Mouse (Mus musculus): ENCODE data around the gene Ppm1l. TPM values are rescaled to one million over a fixed set of nuclear protein-coding genes. Genes with fewer than 3 reads are reported as not detected.
"Not testable (repeated sequence)": the region's sequence is repeated elsewhere in the genome, so short reads cannot be mapped to it uniquely, and the experiment has no call there.

The Ppm1l gene
- polyA plus RNA-seq, 1 experiment from 2014 or later, result 24.4 TPM

GRCm38 (mm10) chr3:69563406-69563805 is 246.7 kb downstream of the Ppm1l start:
- Histone ChIP-seq H3K4me2 (ENCODE audit: low read length) (no peak overlapping the region), H3K36me3 (ENCODE audit: control insufficient read depth, insufficient read depth) (no peaks in the 10 kb centered on the region), H3K4me3 (replicated peaks; ENCODE audit: low read length) (no peak overlapping the region), H3K9me3 (ENCODE audit: control insufficient read depth, low read length) (no peaks in the 10 kb centered on the region), H3K27ac (ENCODE audit: low read length) (no peak overlapping the region), H3K27me3 (replicated peaks; ENCODE audit: control insufficient read depth, insufficient read depth, low read length) (no peaks in the 10 kb centered on the region), H3K9ac (replicated peaks; ENCODE audit: low read depth, low read length) (no peak overlapping the region), H3K4me1 (replicated peaks; ENCODE audit: control insufficient read depth, insufficient read depth, low read length) (no peaks in the 10 kb centered on the region; the same call in 1 of the 2 replicates)
- no peak for ATAC-seq
- 91% methylated on average over 4 of the region's 6 CpGs for WGBS

DNA sequence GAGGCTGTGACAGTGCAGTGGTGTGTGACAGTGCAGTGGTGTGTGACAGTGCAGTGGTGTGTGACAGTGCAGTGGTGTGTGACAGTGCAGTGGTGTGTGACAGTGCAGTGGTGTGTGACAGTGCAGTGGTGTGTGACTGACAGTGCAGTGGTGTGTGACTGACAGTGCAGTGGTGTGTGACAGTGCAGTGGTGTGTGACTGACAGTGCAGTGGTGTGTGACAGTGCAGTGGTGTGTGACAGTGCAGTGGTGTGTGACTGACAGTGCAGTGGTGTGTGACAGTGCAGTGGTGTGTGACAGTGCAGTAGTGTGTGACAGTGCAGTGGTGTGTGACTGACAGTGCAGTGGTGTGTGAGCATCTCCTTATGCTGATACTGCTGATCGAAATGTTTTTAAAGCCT is 248.9 kb downstream of the Ppm1l start:
- not testable (repeated sequence) for H3K4me3 ChIP-seq (replicated peaks; ENCODE audit: low read length); H3K27me3 ChIP-seq (replicated peaks; ENCODE audit: control insufficient read depth, insufficient read depth, low read length); H3K36me3 ChIP-seq (ENCODE audit: control insufficient read depth, insufficient read depth); H3K27ac ChIP-seq (ENCODE audit: low read length); H3K9ac ChIP-seq (replicated peaks; ENCODE audit: low read depth, low read length); H3K4me1 ChIP-seq (replicated peaks; ENCODE audit: control insufficient read depth, insufficient read depth, low read length); ATAC-seq; H3K4me2 ChIP-seq (ENCODE audit: low read length); H3K9me3 ChIP-seq (ENCODE audit: control insufficient read depth, low read length)
- 100% methylated on average over 1 of the region's 1 CpGs for WGBS

GRCm38 (mm10) chr3:69572561-69572960 is 255.9 kb downstream of the Ppm1l start:
- Histone ChIP-seq H3K9me3 (ENCODE audit: control insufficient read depth, low read length) (no peaks in the 10 kb centered on the region), H3K4me3 (replicated peaks; ENCODE audit: low read length) (no peak overlapping the region), H3K4me1 (replicated peaks; ENCODE audit: control insufficient read depth, insufficient read depth, low read length) (no peaks in the 10 kb centered on the region), H3K36me3 (ENCODE audit: control insufficient read depth, insufficient read depth) (peaks cover 6% of the 10 kb centered on the region; the same call in 1 of the 2 replicates), H3K9ac (replicated peaks; ENCODE audit: low read depth, low read length) (no peak overlapping the region), H3K4me2 (ENCODE audit: low read length) (no peak overlapping the region), H3K27ac (ENCODE audit: low read length) (no peak overlapping the region), H3K27me3 (replicated peaks; ENCODE audit: control insufficient read depth, insufficient read depth, low read length) (no peaks in the 10 kb centered on the region)
- ATAC-seq, result no peak
- 85% methylated on average over 5 of the region's 5 CpGs for WGBS

GRCm38 (mm10) chr3:69575577-69575976 is 258.9 kb downstream of the Ppm1l start:
- no peaks in the 10 kb centered on the region for H3K9me3 ChIP-seq (ENCODE audit: control insufficient read depth, low read length)
- no peak overlapping the region for H3K4me2 ChIP-seq (ENCODE audit: low read length)
- peaks cover 11% of the 10 kb centered on the region for H3K36me3 ChIP-seq (ENCODE audit: control insufficient read depth, insufficient read depth)
- no peak overlapping the region for H3K4me3 ChIP-seq (replicated peaks; ENCODE audit: low read length)
- no peak overlapping the region for H3K9ac ChIP-seq (replicated peaks; ENCODE audit: low read depth, low read length)
- WGBS, result over 99% methylated on average over 11 of the region's 11 CpGs
- H3K27ac ChIP-seq (ENCODE audit: low read length), result no peak overlapping the region
- H3K27me3 ChIP-seq (replicated peaks; ENCODE audit: control insufficient read depth, insufficient read depth, low read length), result no peaks in the 10 kb centered on the region
- no peak for ATAC-seq
- no peaks in the 10 kb centered on the region for H3K4me1 ChIP-seq (replicated peaks; ENCODE audit: control insufficient read depth, insufficient read depth, low read length)

GRCm38 (mm10) chr3:69576715-69577114 is 260.1 kb downstream of the Ppm1l start:
- Histone ChIP-seq H3K9ac (replicated peaks; ENCODE audit: low read depth, low read length) (no peak overlapping the region), H3K27ac (ENCODE audit: low read length) (no peak overlapping the region), H3K4me1 (replicated peaks; ENCODE audit: control insufficient read depth, insufficient read depth, low read length) (no peaks in the 10 kb centered on the region), H3K4me3 (replicated peaks; ENCODE audit: low read length) (no peak overlapping the region), H3K4me2 (ENCODE audit: low read length) (no peak overlapping the region), H3K36me3 (ENCODE audit: control insufficient read depth, insufficient read depth) (peaks cover 11% of the 10 kb centered on the region), H3K27me3 (replicated peaks; ENCODE audit: control insufficient read depth, insufficient read depth, low read length) (no peaks in the 10 kb centered on the region), H3K9me3 (ENCODE audit: control insufficient read depth, low read length) (no peaks in the 10 kb centered on the region)
- WGBS, result 89% methylated on average over 3 of the region's 3 CpGs
- ATAC-seq, result no peak

- Histone ChIP-seq H3K27ac (ENCODE audit: low read length) (no peak overlapping the region), H3K4me2 (ENCODE audit: low read length) (no peak overlapping the region), H3K9ac (replicated peaks; ENCODE audit: low read depth, low read length) (no peak overlapping the region), H3K27me3 (replicated peaks; ENCODE audit: control insufficient read depth, insufficient read depth, low read length) (no peaks in the 10 kb centered on the region), H3K4me3 (replicated peaks; ENCODE audit: low read length) (no peak overlapping the region), H3K4me1 (replicated peaks; ENCODE audit: control insufficient read depth, insufficient read depth, low read length) (no peaks in the 10 kb centered on the region), H3K36me3 (ENCODE audit: control insufficient read depth, insufficient read depth) (peaks cover 11% of the 10 kb centered on the region), H3K9me3 (ENCODE audit: control insufficient read depth, low read length) (no peaks in the 10 kb centered on the region)
- no peak for ATAC-seq
- 96% methylated on average over 1 of the region's 1 CpGs for WGBS
Measured at GRCm38 (mm10) chr3:69578791-69579190, 262.1 kb downstream of the Ppm1l start.

DNA sequence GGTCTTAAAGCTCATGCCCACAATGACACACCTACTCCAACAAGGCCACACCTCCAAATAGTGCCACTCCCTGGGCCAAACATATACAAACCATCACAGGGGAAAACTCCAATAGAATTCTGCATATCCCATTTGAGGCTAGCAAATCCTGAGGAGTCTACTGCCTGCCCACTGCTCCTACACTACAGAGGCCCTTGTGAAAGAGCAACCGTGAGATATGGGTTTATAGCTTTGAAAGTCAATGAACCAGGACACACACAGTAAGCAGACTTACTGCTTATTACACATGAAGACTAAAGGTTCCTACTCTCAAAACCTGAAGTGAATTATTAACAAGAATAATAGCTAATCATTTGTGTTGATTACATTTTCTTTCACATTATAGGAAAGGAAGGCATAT is 267.1 kb downstream of the Ppm1l start:
- H3K36me3 ChIP-seq (ENCODE audit: control insufficient read depth, insufficient read depth), result no peaks in the 10 kb centered on the region; the same call in 1 of the 2 replicates
- H3K27me3 ChIP-seq (replicated peaks; ENCODE audit: control insufficient read depth, insufficient read depth, low read length), result no peaks in the 10 kb centered on the region
- no peaks in the 10 kb centered on the region for H3K9me3 ChIP-seq (ENCODE audit: control insufficient read depth, low read length)
- H3K4me3 ChIP-seq (replicated peaks; ENCODE audit: low read length), result no peak overlapping the region
- H3K9ac ChIP-seq (replicated peaks; ENCODE audit: low read depth, low read length), result no peak overlapping the region
- WGBS, result 97% methylated on average over 1 of the region's 1 CpGs
- no peak overlapping the region for H3K4me2 ChIP-seq (ENCODE audit: low read length)
- H3K4me1 ChIP-seq (replicated peaks; ENCODE audit: control insufficient read depth, insufficient read depth, low read length), result no peaks in the 10 kb centered on the region
- no peak overlapping the region for H3K27ac ChIP-seq (ENCODE audit: low read length)
- ATAC-seq, result no peak

- 46% methylated on average over 10 of the region's 10 CpGs for WGBS
- no peak overlapping the region for H3K4me2 ChIP-seq (ENCODE audit: low read length)
- H3K27ac ChIP-seq (ENCODE audit: low read length), result no peak overlapping the region
- H3K4me3 ChIP-seq (replicated peaks; ENCODE audit: low read length), result no peak overlapping the region
- no peaks in the 10 kb centered on the region for H3K27me3 ChIP-seq (replicated peaks; ENCODE audit: control insufficient read depth, insufficient read depth, low read length)
- no peaks in the 10 kb centered on the region for H3K36me3 ChIP-seq (ENCODE audit: control insufficient read depth, insufficient read depth)
- no peak for ATAC-seq
- H3K4me1 ChIP-seq (replicated peaks; ENCODE audit: control insufficient read depth, insufficient read depth, low read length), result no peaks in the 10 kb centered on the region
- no peak overlapping the region for H3K9ac ChIP-seq (replicated peaks; ENCODE audit: low read depth, low read length)
- H3K9me3 ChIP-seq (ENCODE audit: control insufficient read depth, low read length), result no peaks in the 10 kb centered on the region
Measured at GRCm38 (mm10) chr3:69588101-69588760, 271.6 kb downstream of the Ppm1l start.

- Histone ChIP-seq H3K4me3 (replicated peaks; ENCODE audit: low read length) (no peak overlapping the region), H3K4me1 (replicated peaks; ENCODE audit: control insufficient read depth, insufficient read depth, low read length) (peaks cover 26% of the 10 kb centered on the region), H3K27me3 (replicated peaks; ENCODE audit: control insufficient read depth, insufficient read depth, low read length) (no peaks in the 10 kb centered on the region), H3K9me3 (ENCODE audit: control insufficient read depth, low read length) (no peaks in the 10 kb centered on the region), H3K27ac (ENCODE audit: low read length) (no peak overlapping the region), H3K36me3 (ENCODE audit: control insufficient read depth, insufficient read depth) (no peaks in the 10 kb centered on the region), H3K4me2 (ENCODE audit: low read length) (no peak overlapping the region), H3K9ac (replicated peaks; ENCODE audit: low read depth, low read length) (no peak overlapping the region)
- 94% methylated on average over 8 of the region's 8 CpGs for WGBS
- ATAC-seq, result no peak
Measured at GRCm38 (mm10) chr3:69593426-69593825, 276.8 kb downstream of the Ppm1l start.

- H3K4me2 ChIP-seq (ENCODE audit: low read length), result no peak overlapping the region
- H3K4me3 ChIP-seq (replicated peaks; ENCODE audit: low read length), result no peak overlapping the region
- no peaks in the 10 kb centered on the region for H3K36me3 ChIP-seq (ENCODE audit: control insufficient read depth, insufficient read depth)
- no peak for ATAC-seq
- H3K27ac ChIP-seq (ENCODE audit: low read length), result no peak overlapping the region
- no peaks in the 10 kb centered on the region for H3K27me3 ChIP-seq (replicated peaks; ENCODE audit: control insufficient read depth, insufficient read depth, low read length)
- H3K9me3 ChIP-seq (ENCODE audit: control insufficient read depth, low read length), result no peaks in the 10 kb centered on the region
- peaks cover 26% of the 10 kb centered on the region for H3K4me1 ChIP-seq (replicated peaks; ENCODE audit: control insufficient read depth, insufficient read depth, low read length)
- WGBS, result 73% methylated on average over 9 of the region's 9 CpGs
- H3K9ac ChIP-seq (replicated peaks; ENCODE audit: low read depth, low read length), result no peak overlapping the region
Measured at GRCm38 (mm10) chr3:69594071-69594470, 277.4 kb downstream of the Ppm1l start.
